Comparison of ENCODE assay signal across 17 mouse cellular contexts in the genomic region with DNA sequence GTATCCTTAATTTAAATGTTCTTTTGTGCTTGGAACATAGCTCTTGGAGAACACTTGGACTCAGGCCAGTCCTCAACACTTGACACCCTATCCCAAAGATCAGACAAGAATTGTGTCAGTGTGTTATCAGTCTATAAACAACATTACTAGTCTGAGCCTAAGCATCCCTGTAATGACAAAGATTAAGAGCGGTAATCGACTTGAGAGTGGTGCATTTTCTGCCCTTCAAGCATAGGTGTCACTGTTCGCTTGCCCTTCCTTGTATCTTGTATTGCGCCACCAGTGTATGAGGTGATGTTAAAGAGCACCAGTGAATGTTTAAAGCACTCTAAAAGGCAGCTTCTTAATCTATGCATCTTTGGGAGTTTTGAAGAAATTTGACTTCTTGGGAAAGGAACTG. TPM values are rescaled to one million over a fixed set of nuclear protein-coding genes. Genes with fewer than 3 reads are reported as not detected.
DNase-seq lines count a peak whose midpoint lies in the region; ATAC-seq and TF ChIP-seq lines count a peak whose summit lies in the region.
"Had no signal": no experiment of that assay in that cellular context is flagged by ENCODE, and none has a peak within 500 bp of the region (broad histone marks: within the 10 kb centered on the region; RNA-seq: fewer than 3 reads in every experiment).

No protein-coding gene starts in this region.

- dilution Hi-C loops in CH12.LX (cut with MboI; ENCODE audit: extremely low pct_ligation_motif_present, extremely low pct_unique_long_range_greater_than_20kb, low sequenced_read_pairs), result no loop called here

- H3K4me2 ChIP-seq in heart, postnatal 0 days (ENCODE audit: low read depth, low read length), result no peak overlapping the region
- H3K4me2 ChIP-seq in CH12.LX (ENCODE audit: insufficient read depth, low read depth, poor library complexity, severe bottlenecking), result no peak overlapping the region
- H3K4me2 ChIP-seq: embryonic facial prominence, embryonic 15.5 days; forebrain, embryonic 15.5 days; heart, embryonic 15.5 days; hindbrain, embryonic 15.5 days had no signal

- intact Hi-C loops in heart, postnatal 36 days (cut with DNase I), result no loop called here
- intact Hi-C loops in left cerebral cortex, postnatal 36 days (cut with DNase I), result no loop called here

- H3K4me1 ChIP-seq in heart, postnatal 0 days (ENCODE audit: control insufficient read depth, insufficient read depth), result peaks cover 11% of the 10 kb centered on the region; the same call in 1 of the 2 replicates
- H3K4me1 ChIP-seq in CH12.LX (ENCODE audit: control insufficient read depth in 1 of 2, insufficient read depth in 2 of 2), result 0 out of 4 replicates have a peak, but pooled peaks cover 0 to 4% of the 10 kb centered on the region in 2 experiments
- H3K4me1 ChIP-seq: forebrain, embryonic 15.5 days; midbrain, embryonic 10.5 days had no signal

- no peak for TF ChIP-seq POLR2A in CH12.LX (IDR thresholded peaks at IDR 0.05; ENCODE audit: low read depth, low read length)

- in situ Hi-C loops in CH12.LX (cut with MboI; ENCODE audit: low pct_ligation_motif_present, low pct_unique_long_range_greater_than_20kb, low sequenced_read_pairs), result no loop called here

- peak; percentile 25; the same call in 1 of the 2 replicates for TF ChIP-seq CTCF in heart, postnatal 0 days (IDR thresholded peaks at IDR 0.05; ENCODE audit: low read depth)
- peak in 1 of 2 experiments; percentile 42; a peak in 2 of 4 replicates for TF ChIP-seq CTCF in CH12.LX (conservative IDR thresholded peaks at IDR 0.05 in 1 of 2, IDR thresholded peaks at IDR 0.05 in 1 of 2; ENCODE audit: low read depth in 2 of 2, low read length in 2 of 2)

- H3K36me3 ChIP-seq in heart, postnatal 0 days (replicated peaks; ENCODE audit: control insufficient read depth, insufficient read depth, low read length), result peaks cover 50% of the 10 kb centered on the region
- H3K36me3 ChIP-seq in CH12.LX (replicated peaks in 1 of 2; ENCODE audit: control insufficient read depth in 1 of 2, insufficient read depth in 1 of 2, low read length in 1 of 2), result peaks cover 33 to 79% of the 10 kb centered on the region in 2 experiments

- peaks cover 2% of the 10 kb centered on the region; the same call in 1 of the 2 replicates for H3K79me2 ChIP-seq in CH12.LX (replicated peaks; ENCODE audit: control insufficient read depth, extremely low read depth, insufficient read depth, poor library complexity, severe bottlenecking)

- no peak for ATAC-seq in heart, postnatal 0 days (ENCODE audit: insufficient read depth, low read depth)
- ATAC-seq in hematopoietic stem cell, adult 5-6 weeks (replicated peaks in 1 of 2; ENCODE audit: insufficient read depth in 1 of 2, low FRiP score in 2 of 2, low TSS enrichment in 1 of 2, low read depth in 1 of 2, poor library complexity in 2 of 2, severe bottlenecking in 2 of 2), result peak; percentile 53 to 62; a peak in 3 of 4 replicates
- ATAC-seq in megakaryocyte, adult 5-6 weeks (ENCODE audit: poor library complexity, severe bottlenecking), result peak; percentile 66
- ATAC-seq: forebrain, embryonic 15.5 days had no signal

- peak; percentile 4 for TF ChIP-seq RAD21 in CH12.LX (IDR thresholded peaks at IDR 0.05; ENCODE audit: low read depth, low read length)

- no peak overlapping the region for H3K27ac ChIP-seq in heart, postnatal 0 days (ENCODE audit: low read depth)
- no peak overlapping the region for H3K27ac ChIP-seq in CH12.LX (ENCODE audit: insufficient read depth, low read depth)
- H3K27ac ChIP-seq: embryonic facial prominence, embryonic 15.5 days; forebrain, embryonic 15.5 days; heart, embryonic 15.5 days; hindbrain, embryonic 15.5 days; midbrain, embryonic 10.5 days had no signal

- WGBS in heart, postnatal 0 days, result 68% methylated on average over 4 of the region's 4 CpGs

- H3K4me3 ChIP-seq in heart, postnatal 0 days (ENCODE audit: low read depth, low read length), result no peak overlapping the region
- no peak overlapping the region for H3K4me3 ChIP-seq in CH12.LX (replicated peaks in 1 of 3; ENCODE audit: low read depth in 2 of 3, low read length in 2 of 3, poor library complexity in 1 of 3)
- H3K4me3 ChIP-seq: embryonic facial prominence, embryonic 15.5 days; forebrain, embryonic 15.5 days; heart, embryonic 15.5 days; hindbrain, embryonic 15.5 days; midbrain, embryonic 10.5 days; myocyte had no signal

- no peak for TF ChIP-seq EP300 in heart, postnatal 0 days (IDR thresholded peaks at IDR 0.05; ENCODE audit: low read depth)
- no peak for TF ChIP-seq EP300 in CH12.LX (IDR thresholded peaks at IDR 0.05; ENCODE audit: low read length)

- no peak overlapping the region for H3K9ac ChIP-seq in heart, postnatal 0 days (replicated peaks; ENCODE audit: low read depth, low read length)
- no peak overlapping the region for H3K9ac ChIP-seq in CH12.LX (ENCODE audit: insufficient read depth, low read depth)
- H3K9ac ChIP-seq: embryonic facial prominence, embryonic 15.5 days; forebrain, embryonic 15.5 days; heart, embryonic 15.5 days; hindbrain, embryonic 15.5 days had no signal

- H3K9me3 ChIP-seq in heart, postnatal 0 days (replicated peaks; ENCODE audit: control insufficient read depth, low read length), result no peaks in the 10 kb centered on the region
- no peaks in the 10 kb centered on the region for H3K9me3 ChIP-seq in CH12.LX (replicated peaks; ENCODE audit: low read length)
- H3K9me3 ChIP-seq: embryonic facial prominence, embryonic 15.5 days; forebrain, embryonic 15.5 days; heart, embryonic 15.5 days; hindbrain, embryonic 15.5 days; midbrain, embryonic 10.5 days had no signal

- no peak for DNase-seq in heart, postnatal 0 days (ENCODE audit: low spot score)
- no peak for DNase-seq in heart, postnatal 36 days
- no peak for DNase-seq in CH12.LX (ENCODE audit: extremely low read depth)
- no peak for DNase-seq in c-Kit-positive CD71-positive TER-119-positive erythroid progenitor cells, embryonic 14.5 days (ENCODE audit: low spot score)
- DNase-seq in right cerebral cortex, postnatal 14 days, result no peak
- no peak for DNase-seq in left cerebral cortex, postnatal 36 days (ENCODE audit: low spot score in 2 of 2)
- DNase-seq: B cell, adult 2 months; cerebellum, adult 11 months; gastrocnemius, postnatal 36 days had no signal

- H3K27me3 ChIP-seq in heart, postnatal 0 days (ENCODE audit: control insufficient read depth, insufficient read depth, low read length), result no peaks in the 10 kb centered on the region
- no peaks in the 10 kb centered on the region for H3K27me3 ChIP-seq in CH12.LX (replicated peaks)
- H3K27me3 ChIP-seq: embryonic facial prominence, embryonic 15.5 days; forebrain, embryonic 15.5 days; heart, embryonic 15.5 days; hindbrain, embryonic 15.5 days had no signal

RNA-seq across cellular contexts. Expression of a gene that starts 11.1 kb away (rescaled TPM):
- total RNA-seq in heart, postnatal 0 days (2014; rRNA removed; ENCODE audit: low replicate concordance), result 25.0 and 26.8 TPM in 2 replicates
- polyA plus RNA-seq in heart, postnatal 0 days (2015; fragmentation: Nextera tagmentation; extraction: Ambion mirVana), result 13.5 and 14.2 TPM in 2 replicates
- 1 to 10 TPM; 1.7 TPM for total RNA-seq in heart, postnatal 36 days (2021)
- total RNA-seq in CH12.LX (2012; rRNA removed) (25.0 and 29.0 TPM in 2 replicates), CH12.LX (2014; rRNA removed) (92.7 and 107 TPM in 2 replicates)
- polyA plus RNA-seq in CH12.LX (2012; ENCODE audit: insufficient read length, low read depth), result 39.9 and 41.1 TPM in 2 replicates
- 80.2 and 97.9 TPM in 2 replicates for total RNA-seq in hematopoietic stem cell, adult 5-6 weeks (2017)
- 144 and 159 TPM in 2 replicates for total RNA-seq in megakaryocyte, adult 5-6 weeks (2015)
- 156 and 168 TPM in 2 replicates for total RNA-seq in megakaryocyte, adult 5-6 weeks (2017)
- total RNA-seq in left cerebral cortex, postnatal 36 days (2021), result under 1 TPM; 0.39 to 0.62 TPM

RNA-seq across cellular contexts. Expression of a gene that starts 11.2 kb away (rescaled TPM):
- 0.88 and 12.2 TPM in 2 replicates for total RNA-seq in heart, postnatal 0 days (2014; rRNA removed; ENCODE audit: low replicate concordance)
- polyA plus RNA-seq in heart, postnatal 0 days (2015; fragmentation: Nextera tagmentation; extraction: Ambion mirVana), result 6.1 and 7.0 TPM in 2 replicates
- total RNA-seq in heart, postnatal 36 days (2021), result under 1 TPM; 0.24 to 0.56 TPM
- total RNA-seq in CH12.LX (2012; rRNA removed), result 22.0 and 24.5 TPM in 2 replicates
- 49.6 and 53.6 TPM in 2 replicates for total RNA-seq in CH12.LX (2014; rRNA removed)
- polyA plus RNA-seq in CH12.LX (2012; ENCODE audit: insufficient read length, low read depth), result 22.3 and 30.1 TPM in 2 replicates
- total RNA-seq in hematopoietic stem cell, adult 5-6 weeks (2017), result 20.5 and 22.9 TPM in 2 replicates
- total RNA-seq in megakaryocyte, adult 5-6 weeks (2015), result 17.7 and 20.5 TPM in 2 replicates
- total RNA-seq in megakaryocyte, adult 5-6 weeks (2017), result 15.3 and 17.2 TPM in 2 replicates
- 1 to 10 TPM; 1.6 to 1.7 TPM for total RNA-seq in left cerebral cortex, postnatal 36 days (2021)

RNA-seq across cellular contexts. Expression of a gene that starts 55.6 kb away (rescaled TPM):
- 28.4 and 37.9 TPM in 2 replicates for total RNA-seq in heart, postnatal 0 days (2014; rRNA removed; ENCODE audit: low replicate concordance)
- 79.9 and 83.3 TPM in 2 replicates for polyA plus RNA-seq in heart, postnatal 0 days (2015; fragmentation: Nextera tagmentation; extraction: Ambion mirVana)
- 10 to 100 TPM; 58.3 to 70.4 TPM for total RNA-seq in heart, postnatal 36 days (2021)
- total RNA-seq in CH12.LX (2012; rRNA removed), result 25.1 and 33.2 TPM in 2 replicates
- 53.6 and 64.5 TPM in 2 replicates for total RNA-seq in CH12.LX (2014; rRNA removed)
- polyA plus RNA-seq in CH12.LX (2012; ENCODE audit: insufficient read length, low read depth), result 35.6 and 38.7 TPM in 2 replicates
- 22.4 and 27.0 TPM in 2 replicates for total RNA-seq in hematopoietic stem cell, adult 5-6 weeks (2017)
- 15.8 and 16.4 TPM in 2 replicates for total RNA-seq in megakaryocyte, adult 5-6 weeks (2015)
- total RNA-seq in megakaryocyte, adult 5-6 weeks (2017), result 8.8 and 13.0 TPM in 2 replicates
- total RNA-seq in left cerebral cortex, postnatal 36 days (2021), result 10 to 100 TPM; 28.4 to 29.3 TPM

RNA-seq across cellular contexts. Expression of a gene that starts 59.5 kb away (rescaled TPM):
- total RNA-seq in heart, postnatal 0 days (2014; rRNA removed; ENCODE audit: low replicate concordance), result 81.1 and 82.3 TPM in 2 replicates
- polyA plus RNA-seq in heart, postnatal 0 days (2015; fragmentation: Nextera tagmentation; extraction: Ambion mirVana), result 51.1 and 53.3 TPM in 2 replicates
- total RNA-seq in heart, postnatal 36 days (2021), result 10 to 100 TPM; 92.1 to 94.7 TPM
- total RNA-seq in CH12.LX (2012; rRNA removed) (28.7 and 29.9 TPM in 2 replicates), CH12.LX (2014; rRNA removed) (55.9 and 62.1 TPM in 2 replicates)
- polyA plus RNA-seq in CH12.LX (2012; ENCODE audit: insufficient read length, low read depth), result 41.5 and 47.9 TPM in 2 replicates
- total RNA-seq in hematopoietic stem cell, adult 5-6 weeks (2017), result 51.5 and 65.8 TPM in 2 replicates
- total RNA-seq in megakaryocyte, adult 5-6 weeks (2015), result 90.6 and 99.8 TPM in 2 replicates
- 94.3 and 133 TPM in 2 replicates for total RNA-seq in megakaryocyte, adult 5-6 weeks (2017)
- 100 to 1,000 TPM; 168 to 175 TPM for total RNA-seq in left cerebral cortex, postnatal 36 days (2021)

RNA-seq across cellular contexts. Expression of a gene that starts 59.6 kb away (rescaled TPM):
- total RNA-seq in heart, postnatal 0 days (2014; rRNA removed; ENCODE audit: low replicate concordance), result not detected in 2 replicates
- polyA plus RNA-seq in heart, postnatal 0 days (2015; fragmentation: Nextera tagmentation; extraction: Ambion mirVana), result 0.03 and 0.18 TPM in 2 replicates
- total RNA-seq in heart, postnatal 36 days (2021), result under 1 TPM; 0.06 to 0.11 TPM
- total RNA-seq in CH12.LX (2012; rRNA removed) (0.08 and 0.25 TPM in 2 replicates), CH12.LX (2014; rRNA removed) (0.14 and 0.17 TPM in 2 replicates)
- polyA plus RNA-seq in CH12.LX (2012; ENCODE audit: insufficient read length, low read depth), result 0.14 and 0.39 TPM in 2 replicates
- total RNA-seq in hematopoietic stem cell, adult 5-6 weeks (2017), result 0.13 TPM in 1 of 2 replicates, not detected in the other
- total RNA-seq in megakaryocyte, adult 5-6 weeks (2015), result 0.48 TPM in 1 of 2 replicates, not detected in the other
- total RNA-seq in megakaryocyte, adult 5-6 weeks (2017), result 0.04 TPM in 1 of 2 replicates, not detected in the other
- total RNA-seq in left cerebral cortex, postnatal 36 days (2021), result under 1 TPM; 0.48 to 0.91 TPM
